Mouse (Mus musculus) erythroblast, adult 5-6 weeks (primary cell): ENCODE measurements at regions not wholly inside any gene's neighbourhood (a gene's known extent, or its start where the extent isn't known, plus 50 kb on each side); places are given as distances from the start of the nearest gene placed in this dataset.
"Not testable (repeated sequence)": the region's sequence is repeated elsewhere in the genome, so short reads cannot be mapped to it uniquely, and the experiment has no call there.

Experiments
- ATAC-seq: replicated peaks from 2 replicates; pipeline ENCODE4 v1.8.0; 2016; ENCODE audit warnings: moderate number of reproducible peaks, mild to moderate bottlenecking, moderate TSS enrichment, inconsistent platforms; ENCODE audit not compliant: poor library complexity, low FRiP score, severe bottlenecking

DNA sequence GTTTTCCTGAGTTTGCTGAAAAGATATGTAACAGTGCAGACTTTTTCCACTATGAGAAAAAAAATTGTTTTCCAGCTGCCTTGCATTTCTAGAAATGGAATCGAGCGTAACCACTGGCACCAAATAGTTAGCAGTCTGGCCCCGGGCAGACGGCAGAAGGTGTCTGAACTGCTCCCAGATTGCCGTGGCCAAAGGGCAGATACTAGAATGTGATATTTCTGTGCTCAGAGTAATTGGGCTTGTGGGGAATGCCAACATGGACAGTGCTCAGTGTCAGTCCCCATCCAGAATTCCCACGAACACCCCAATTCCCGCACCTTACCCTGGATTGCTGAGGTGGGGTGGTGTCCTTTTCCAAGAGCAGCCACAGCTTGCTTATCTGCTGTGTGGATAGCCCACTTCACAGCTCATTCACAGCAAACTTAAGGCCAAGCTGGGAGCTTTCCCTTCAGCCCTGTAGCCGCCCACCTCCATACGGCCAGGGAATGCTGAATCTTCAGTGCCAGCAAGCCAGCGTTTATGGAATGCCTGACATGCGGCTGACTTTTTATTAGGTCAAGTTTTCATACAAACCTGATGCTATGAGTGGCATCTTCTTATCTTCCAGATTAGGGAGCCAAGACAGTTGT, 148.1 kb downstream of the Enc1 start:
- ATAC-seq: no peak

DNA sequence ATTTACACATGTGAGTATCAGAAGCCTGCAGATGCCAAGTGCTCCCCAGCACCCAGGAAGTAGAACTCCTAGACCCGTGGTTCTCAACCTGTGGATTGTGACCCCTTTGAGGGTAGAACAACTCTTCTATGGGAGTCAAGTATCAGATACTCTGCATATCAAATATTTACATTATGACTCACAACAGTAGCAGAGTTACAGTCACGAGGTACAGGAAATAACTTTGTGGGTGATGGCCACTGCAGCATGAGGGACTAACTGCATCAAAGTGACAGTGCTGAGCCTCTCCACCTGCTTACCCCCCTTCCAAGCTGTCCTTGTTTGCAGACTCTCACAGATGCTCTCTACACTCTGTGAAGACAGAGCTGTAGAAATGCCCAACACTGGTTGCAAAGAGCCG, 145.6 kb downstream of the Enc1 start:
- no peak for ATAC-seq

- ATAC-seq: no peak
Observed at GRCm38 (mm10) chr13:97385531-97385930, 144.6 kb downstream of the Enc1 start.

GRCm38 (mm10) chr13:97384091-97384777, 143.3 kb downstream of the Enc1 start:
- no peak for ATAC-seq

DNA sequence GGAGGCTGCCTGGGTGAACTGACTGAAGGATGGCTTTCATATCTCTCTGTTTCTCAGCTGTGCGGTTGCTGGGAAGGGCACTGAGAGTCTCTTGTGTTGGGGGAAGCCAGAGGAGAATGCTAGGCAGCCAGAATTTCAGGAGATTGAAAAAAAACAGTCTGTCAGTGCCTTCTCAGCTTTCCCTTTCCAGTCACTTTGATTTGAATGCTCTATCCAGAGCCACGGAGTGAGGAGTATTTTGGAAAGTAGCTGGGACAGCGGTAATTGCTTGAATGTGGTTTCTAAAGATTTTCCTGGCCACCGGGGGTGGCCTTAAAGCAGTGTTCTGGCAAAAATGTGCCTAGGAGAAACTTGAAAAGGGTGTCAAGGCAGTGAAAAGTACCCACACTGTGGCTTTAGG, 142.4 kb downstream of the Enc1 start:
- no peak for ATAC-seq

GRCm38 (mm10) chr13:97380366-97380765, 139.5 kb downstream of the Enc1 start:
- ATAC-seq: no peak

- ATAC-seq: no peak
Observed at GRCm38 (mm10) chr13:97376232-97376523, 135.3 kb downstream of the Enc1 start.

DNA sequence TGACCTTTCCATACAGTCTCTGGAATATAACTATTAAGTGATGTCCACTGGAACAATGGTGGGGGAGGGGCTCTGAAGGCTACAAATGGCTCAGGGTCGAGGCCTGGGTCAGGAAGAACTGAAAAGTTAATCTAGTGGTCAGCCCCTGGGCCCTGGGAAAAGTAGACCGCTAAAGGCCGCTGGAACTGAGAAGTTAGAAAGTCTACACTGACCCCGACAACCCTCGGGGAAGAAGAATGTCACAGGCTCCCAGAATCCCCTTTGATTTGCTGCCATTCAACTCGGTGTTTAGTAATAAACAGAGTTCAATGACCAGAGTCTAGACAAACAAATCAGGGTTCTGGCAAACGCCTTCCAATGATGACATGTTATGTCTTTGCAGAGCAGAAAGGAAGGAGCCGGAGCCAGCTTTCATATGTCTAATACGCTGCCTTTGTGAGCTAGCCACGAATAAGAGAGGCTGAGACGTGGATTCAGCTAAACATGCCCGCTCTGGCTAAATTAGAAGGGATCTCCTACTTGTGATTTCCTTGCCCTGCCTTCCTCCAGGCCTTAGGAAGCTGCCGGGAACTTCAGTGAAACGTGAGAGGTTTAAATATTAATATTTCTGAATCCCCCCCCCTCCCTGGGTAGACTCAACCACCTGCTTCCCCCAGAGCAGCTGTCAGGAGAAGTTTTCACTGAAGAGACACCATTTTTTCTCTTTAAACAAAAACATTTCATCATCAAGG, 134.8 kb downstream of the Enc1 start:
- ATAC-seq: no peak

DNA sequence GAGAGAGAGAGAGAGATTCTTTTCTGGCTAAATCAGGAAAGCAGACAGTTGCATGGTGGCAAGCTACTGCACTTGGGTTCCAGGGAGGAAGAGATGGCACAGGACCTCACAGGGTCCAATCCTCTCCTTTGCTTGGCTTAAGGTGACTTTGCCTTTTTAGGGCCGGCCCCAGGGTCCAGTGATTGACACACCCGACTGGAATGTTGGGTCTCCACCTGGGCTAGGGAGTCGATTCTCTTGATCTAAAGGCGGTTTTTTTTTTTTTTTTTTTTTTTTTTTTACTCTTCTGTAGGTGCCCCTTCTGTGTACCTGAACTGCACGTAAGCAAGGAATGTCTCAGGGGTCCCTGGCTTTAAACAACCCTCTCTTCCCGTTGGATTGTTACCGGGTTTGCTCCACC, 131.4 kb downstream of the Enc1 start:
- ATAC-seq: no peak

- no peak for ATAC-seq
Observed at GRCm38 (mm10) chr13:97371200-97371599, 130.3 kb downstream of the Enc1 start.

- no peak for ATAC-seq
Observed at GRCm38 (mm10) chr13:97366723-97367122, 125.8 kb downstream of the Enc1 start.

DNA sequence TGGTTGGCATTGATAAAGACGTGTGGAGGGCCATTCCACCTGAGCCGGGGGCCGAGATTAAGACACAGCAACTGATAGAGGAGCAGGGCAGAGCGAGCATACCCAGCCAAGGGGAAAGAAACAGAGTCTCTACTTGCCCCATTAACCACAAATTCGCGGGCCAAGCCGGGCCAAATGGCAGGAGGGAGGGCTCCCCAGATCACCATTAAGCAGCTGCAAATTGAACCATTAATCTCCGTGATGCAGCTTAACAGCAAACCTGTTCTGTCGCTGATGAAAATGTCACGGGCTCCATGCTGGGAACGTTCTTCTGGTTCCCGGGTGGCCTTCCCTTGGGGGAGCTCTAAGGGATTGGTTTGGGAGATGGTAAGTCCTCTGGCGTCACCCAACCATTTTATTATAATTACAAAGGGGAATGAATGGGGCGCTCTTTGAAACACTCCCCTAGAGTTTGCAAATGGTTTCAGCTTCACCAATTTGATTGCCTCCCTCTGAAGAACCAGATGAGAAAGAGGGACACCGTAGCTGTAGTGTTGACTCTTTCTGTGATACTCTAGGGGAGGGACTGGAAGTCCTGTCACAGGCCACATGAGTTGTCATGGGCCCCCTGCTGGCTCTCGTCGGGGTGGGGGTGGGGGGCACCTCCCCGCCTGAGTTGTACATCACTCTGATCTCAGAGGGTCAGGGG, 124.8 kb downstream of the Enc1 start:
- ATAC-seq: no peak

GRCm38 (mm10) chr13:97365004-97365403, 124.1 kb downstream of the Enc1 start:
- no peak for ATAC-seq

- no peak for ATAC-seq
Observed at GRCm38 (mm10) chr13:97363765-97364164, 122.9 kb downstream of the Enc1 start.

DNA sequence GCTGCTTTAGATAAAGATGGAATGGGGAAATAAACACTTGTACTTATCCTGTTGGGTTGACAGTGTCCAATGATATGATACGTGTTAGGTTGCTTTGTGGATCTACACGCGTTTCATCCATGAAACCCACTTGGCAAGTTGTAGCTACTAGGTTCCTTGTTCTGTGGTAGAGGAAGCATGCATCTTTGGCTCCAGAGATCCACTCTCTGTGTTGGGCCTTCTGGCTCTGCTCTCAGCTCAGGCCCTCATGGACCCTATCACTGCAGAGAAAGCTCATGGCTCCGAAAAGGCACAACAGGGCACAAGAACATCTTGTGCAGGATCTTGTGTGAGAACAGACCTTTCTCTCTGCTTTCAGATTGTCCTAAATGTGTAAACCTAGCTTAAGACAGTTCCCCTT, 122.3 kb downstream of the Enc1 start:
- no peak for ATAC-seq

DNA sequence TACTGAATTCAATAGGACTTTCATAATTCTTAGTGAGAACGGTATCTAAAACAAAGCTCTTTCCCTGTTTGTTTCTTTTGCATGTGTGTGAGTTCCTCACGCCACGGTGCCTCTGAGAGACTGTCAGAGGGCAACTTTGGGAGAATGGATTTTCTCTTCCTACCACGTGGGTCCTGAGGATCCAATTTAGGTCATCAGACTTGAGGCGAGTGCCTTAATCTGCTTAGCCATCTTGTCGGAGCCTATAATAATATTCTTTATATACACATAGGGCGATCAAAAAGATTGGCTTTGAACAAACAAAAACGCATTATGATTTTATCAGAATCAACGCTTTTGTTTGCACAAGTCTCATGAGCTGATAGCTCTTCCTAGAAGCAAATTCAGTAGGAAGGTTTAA, 119.6 kb downstream of the Enc1 start:
- ATAC-seq: no peak

DNA sequence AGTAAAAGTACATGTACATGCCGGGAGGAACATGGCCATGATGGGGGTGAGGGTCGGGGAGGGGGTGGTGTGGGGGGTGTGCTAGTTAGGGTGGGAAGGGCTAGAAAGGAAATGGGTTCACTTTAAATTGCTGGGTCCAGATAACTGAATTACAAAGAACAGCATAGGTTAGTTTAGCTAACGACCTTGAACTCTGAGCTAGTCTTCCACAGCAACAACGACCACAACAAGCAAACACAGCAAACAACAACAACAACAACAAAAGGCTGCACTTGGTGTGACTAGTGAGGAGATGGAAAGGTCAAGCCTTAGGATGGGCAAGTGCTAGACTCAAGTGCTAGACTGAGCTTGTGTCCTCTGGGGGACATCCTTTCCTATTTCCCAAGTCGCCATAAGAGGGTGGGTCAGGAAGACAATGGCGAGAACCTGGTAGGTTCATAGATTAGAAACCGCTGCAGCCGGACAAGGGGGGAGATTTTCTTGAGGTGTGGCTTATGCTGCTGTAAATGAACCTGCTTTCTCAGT, 117.9 kb downstream of the Enc1 start:
- no peak for ATAC-seq

GRCm38 (mm10) chr13:97358261-97358660, 117.4 kb downstream of the Enc1 start:
- no peak for ATAC-seq

DNA sequence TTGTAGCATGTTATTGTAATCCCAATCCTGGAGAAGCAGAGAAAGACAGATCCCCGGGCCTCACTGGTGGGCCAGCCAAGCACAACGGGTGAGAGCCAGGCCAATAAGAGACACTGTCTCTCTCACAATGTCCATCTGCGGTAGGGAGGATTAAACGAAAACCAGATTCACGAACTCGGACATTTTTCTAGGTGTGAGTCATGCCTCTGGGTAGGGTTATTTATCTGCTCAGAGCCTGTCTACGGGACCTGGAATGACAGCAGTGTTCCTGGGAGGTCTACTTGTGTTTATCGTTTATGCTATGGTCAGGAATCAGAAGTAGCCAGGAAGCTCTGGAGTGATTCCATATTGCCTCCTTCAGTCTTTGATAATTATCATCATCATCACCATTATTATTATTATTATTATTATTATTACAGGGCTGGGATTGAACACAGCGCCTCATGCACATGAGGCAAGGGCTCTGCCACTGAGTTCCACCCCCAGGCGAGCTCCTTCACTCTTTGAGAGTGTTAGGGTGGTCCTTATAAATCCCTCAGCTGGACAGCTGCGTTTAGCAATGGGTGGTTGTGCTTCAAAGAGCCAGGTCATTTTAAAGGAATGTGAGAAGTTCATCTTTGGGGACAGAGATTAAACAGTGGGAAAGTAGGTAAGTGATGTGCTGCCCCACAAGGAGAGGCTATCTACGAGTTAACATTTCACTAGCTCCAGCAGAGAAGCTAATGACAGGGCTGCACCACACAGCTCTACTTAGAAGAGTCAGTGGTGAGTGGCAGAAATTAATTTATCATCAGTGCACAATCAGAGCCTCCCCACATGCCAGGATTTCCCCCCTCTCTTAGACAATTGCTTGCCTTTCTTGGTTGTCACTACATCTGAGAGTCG, 116.3 kb downstream of the Enc1 start:
- no peak for ATAC-seq

- ATAC-seq: not testable (repeated sequence)
Observed at GRCm38 (mm10) chr13:97355411-97355810, 114.5 kb downstream of the Enc1 start.
